Mouse (Mus musculus): Measurements from ENCODE around the gene Ghdc. TPM values are rescaled to one million over a fixed set of nuclear protein-coding genes. Genes with fewer than 3 reads are reported as not detected.

Ghdc gene
- polyA plus RNA-seq (2015; fragmentation: Nextera tagmentation; extraction: Ambion mirVana): 7.5 and 8.2 TPM in 2 replicates

- peak within 1 kb of the TSS; percentile 67; the same call in 1 of the 2 replicates for H3K27ac ChIP-seq
- peaks cover 8% of the 10 kb centered on the region for H3K4me1 ChIP-seq
- H3K9ac ChIP-seq: peak within 1 kb of the TSS; percentile 49
- no peaks in the 10 kb centered on the region for H3K9me3 ChIP-seq
- H3K4me2 ChIP-seq: peak within 1 kb of the TSS; percentile 55
- 15% methylated on average over 17 of the region's 17 CpGs for WGBS
- ATAC-seq (ENCODE audit: insufficient number of reproducible peaks, low FRiP score, low TSS enrichment, low read depth): peak; percentile 66; the same call in 1 of the 2 replicates
- peak within 1 kb of the TSS; percentile 65 for H3K4me3 ChIP-seq
- no peaks in the 10 kb centered on the region for H3K27me3 ChIP-seq
- H3K36me3 ChIP-seq: no peaks in the 10 kb centered on the region
Observed at GRCm38 (mm10) chr11:100770646-100771408, at the start of gene Ghdc. Ghdc (minus strand) TSS chr11:100770957.

- H3K4me1 ChIP-seq: peaks cover 25% of the 10 kb centered on the region
- no peaks in the 10 kb centered on the region for H3K36me3 ChIP-seq
- H3K27ac ChIP-seq: no peak overlapping the region
- H3K9me3 ChIP-seq: no peaks in the 10 kb centered on the region
- ATAC-seq (ENCODE audit: insufficient number of reproducible peaks, low FRiP score, low TSS enrichment, low read depth): no peak
- no peak overlapping the region for H3K4me3 ChIP-seq
- no peak overlapping the region for H3K9ac ChIP-seq
- no peak overlapping the region for H3K4me2 ChIP-seq
- 32% methylated on average over 8 of the region's 8 CpGs for WGBS
- H3K27me3 ChIP-seq: no peaks in the 10 kb centered on the region
Observed at GRCm38 (mm10) chr11:100820047-100820446, 49.3 kb upstream of the Ghdc start.

- Histone ChIP-seq H3K4me1 (peaks cover 25% of the 10 kb centered on the region), H3K27ac (no peak overlapping the region), H3K4me3 (no peak overlapping the region), H3K9me3 (no peaks in the 10 kb centered on the region), H3K27me3 (no peaks in the 10 kb centered on the region), H3K4me2 (no peak overlapping the region), H3K36me3 (no peaks in the 10 kb centered on the region), H3K9ac (no peak overlapping the region)
- 45% methylated on average over 16 of the region's 16 CpGs for WGBS
- no peak for ATAC-seq (ENCODE audit: insufficient number of reproducible peaks, low FRiP score, low TSS enrichment, low read depth)
Observed at GRCm38 (mm10) chr11:100819626-100820025, 48.9 kb upstream of the Ghdc start.

- ATAC-seq (ENCODE audit: insufficient number of reproducible peaks, low FRiP score, low TSS enrichment, low read depth): no peak
- WGBS: 64% methylated on average over 8 of the region's 8 CpGs
Observed at GRCm38 (mm10) chr11:100819048-100819447, 48.3 kb upstream of the Ghdc start.

GRCm38 (mm10) chr11:100818359-100819012 is 47.7 kb upstream of the Ghdc start:
- WGBS: 82% methylated on average over 15 of the region's 15 CpGs
- no peak for ATAC-seq (ENCODE audit: insufficient number of reproducible peaks, low FRiP score, low TSS enrichment, low read depth)

More at GRCm38 (mm10) chr11:100819048-100819447, 48.3 kb upstream of the Ghdc start:
- Histone ChIP-seq H3K36me3 (no peaks in the 10 kb centered on the region), H3K4me3 (no peak overlapping the region), H3K9me3 (no peaks in the 10 kb centered on the region), H3K27ac (no peak overlapping the region), H3K27me3 (no peaks in the 10 kb centered on the region), H3K4me2 (no peak overlapping the region), H3K4me1 (peaks cover 23% of the 10 kb centered on the region), H3K9ac (no peak overlapping the region)

GRCm38 (mm10) chr11:100817311-100817710 is 46.6 kb upstream of the Ghdc start:
- WGBS: 52% methylated on average over 9 of the region's 9 CpGs
- Histone ChIP-seq H3K9ac (no peak overlapping the region), H3K27me3 (no peaks in the 10 kb centered on the region), H3K4me1 (peaks cover 19% of the 10 kb centered on the region), H3K4me3 (no peak overlapping the region), H3K9me3 (no peaks in the 10 kb centered on the region), H3K36me3 (no peaks in the 10 kb centered on the region), H3K4me2 (no peak overlapping the region), H3K27ac (no peak overlapping the region)
- no peak for ATAC-seq (ENCODE audit: insufficient number of reproducible peaks, low FRiP score, low TSS enrichment, low read depth)

More at GRCm38 (mm10) chr11:100818359-100819012, 47.7 kb upstream of the Ghdc start:
- Histone ChIP-seq H3K27me3 (no peaks in the 10 kb centered on the region), H3K4me3 (no peak overlapping the region), H3K9ac (no peak overlapping the region), H3K4me1 (peaks cover 23% of the 10 kb centered on the region), H3K36me3 (no peaks in the 10 kb centered on the region), H3K4me2 (no peak overlapping the region), H3K9me3 (no peaks in the 10 kb centered on the region), H3K27ac (no peak overlapping the region)

- Histone ChIP-seq H3K27me3 (no peaks in the 10 kb centered on the region), H3K9ac (no peak overlapping the region), H3K27ac (no peak overlapping the region), H3K4me1 (peaks cover 18% of the 10 kb centered on the region), H3K9me3 (no peaks in the 10 kb centered on the region), H3K4me3 (no peak overlapping the region), H3K4me2 (no peak overlapping the region), H3K36me3 (no peaks in the 10 kb centered on the region)
- no peak for ATAC-seq (ENCODE audit: insufficient number of reproducible peaks, low FRiP score, low TSS enrichment, low read depth)
- WGBS: 79% methylated on average over 4 of the region's 4 CpGs
Observed at GRCm38 (mm10) chr11:100816801-100817200, 46.0 kb upstream of the Ghdc start.

- H3K27ac ChIP-seq: no peak overlapping the region
Observed at GRCm38 (mm10) chr11:100816342-100816741, 45.6 kb upstream of the Ghdc start.

GRCm38 (mm10) chr11:100814498-100814897 is 43.7 kb upstream of the Ghdc start:
- peaks cover 15% of the 10 kb centered on the region for H3K4me1 ChIP-seq
- ATAC-seq (ENCODE audit: insufficient number of reproducible peaks, low FRiP score, low TSS enrichment, low read depth): no peak
- H3K9me3 ChIP-seq: no peaks in the 10 kb centered on the region
- no peak overlapping the region for H3K9ac ChIP-seq
- no peak overlapping the region for H3K4me2 ChIP-seq
- H3K27me3 ChIP-seq: no peaks in the 10 kb centered on the region
- H3K36me3 ChIP-seq: no peaks in the 10 kb centered on the region
- 52% methylated on average over 13 of the region's 13 CpGs for WGBS
- H3K27ac ChIP-seq: no peak overlapping the region
- H3K4me3 ChIP-seq: no peak overlapping the region

More at GRCm38 (mm10) chr11:100816342-100816741, 45.6 kb upstream of the Ghdc start:
- peaks cover 18% of the 10 kb centered on the region for H3K4me1 ChIP-seq
- H3K4me2 ChIP-seq: no peak overlapping the region
- H3K4me3 ChIP-seq: no peak overlapping the region
- H3K9ac ChIP-seq: no peak overlapping the region
- no peak for ATAC-seq (ENCODE audit: insufficient number of reproducible peaks, low FRiP score, low TSS enrichment, low read depth)
- no peaks in the 10 kb centered on the region for H3K27me3 ChIP-seq
- 66% methylated on average over 3 of the region's 3 CpGs for WGBS
- no peaks in the 10 kb centered on the region for H3K36me3 ChIP-seq
- H3K9me3 ChIP-seq: no peaks in the 10 kb centered on the region

GRCm38 (mm10) chr11:100811132-100811531 is 40.4 kb upstream of the Ghdc start:
- Histone ChIP-seq H3K4me3 (no peak overlapping the region), H3K9me3 (no peaks in the 10 kb centered on the region), H3K4me1 (peaks cover 9% of the 10 kb centered on the region), H3K27ac (peak overlapping the region; percentile 17), H3K27me3 (no peaks in the 10 kb centered on the region), H3K9ac (no peak overlapping the region), H3K36me3 (no peaks in the 10 kb centered on the region), H3K4me2 (no peak overlapping the region)
- no peak for ATAC-seq (ENCODE audit: insufficient number of reproducible peaks, low FRiP score, low TSS enrichment, low read depth)
- 64% methylated on average over 2 of the region's 2 CpGs for WGBS

GRCm38 (mm10) chr11:100810516-100810915 is 39.8 kb upstream of the Ghdc start:
- 49% methylated on average over 9 of the region's 9 CpGs for WGBS
- H3K4me3 ChIP-seq: no peak overlapping the region
- no peaks in the 10 kb centered on the region for H3K9me3 ChIP-seq
- H3K27ac ChIP-seq: peak overlapping the region; percentile 17
- no peak overlapping the region for H3K9ac ChIP-seq
- peaks cover 9% of the 10 kb centered on the region for H3K4me1 ChIP-seq
- ATAC-seq (ENCODE audit: insufficient number of reproducible peaks, low FRiP score, low TSS enrichment, low read depth): peak; percentile 44; the same call in 1 of the 2 replicates
- no peak overlapping the region for H3K4me2 ChIP-seq
- no peaks in the 10 kb centered on the region for H3K27me3 ChIP-seq
- peaks cover 2% of the 10 kb centered on the region for H3K36me3 ChIP-seq
